Mouse (Mus musculus): ENCODE measurements around the gene Pip5k1c. TPM values are rescaled to one million over a fixed set of nuclear protein-coding genes. Genes with fewer than 3 reads are reported as not detected.

The Pip5k1c gene
- polyA plus RNA-seq, 1 experiment = 28.3 TPM

GRCm38 (mm10) chr10:81290698-81291460 lies 1.9 kb upstream of the Pip5k1c start:
- Histone ChIP-seq H3K36me3 (ENCODE audit: control insufficient read depth, insufficient read depth, low read length, poor library complexity, severe bottlenecking) (no peaks in the 10 kb centered on the region), H3K27ac (ENCODE audit: insufficient read depth, low read length) (no peak overlapping the region), H3K9me3 (replicated peaks; ENCODE audit: control insufficient read depth, insufficient read depth, low read length, poor library complexity, severe bottlenecking) (no peaks in the 10 kb centered on the region), H3K4me3 (ENCODE audit: low read depth, low read length) (peak overlapping the region; percentile 51), H3K9ac (ENCODE audit: low read depth, poor library complexity, severe bottlenecking) (peak overlapping the region; percentile 13; the same call in 1 of the 2 replicates), H3K27me3 (ENCODE audit: control insufficient read depth, insufficient read depth, low read length, poor library complexity, severe bottlenecking) (no peaks in the 10 kb centered on the region), H3K4me1 (ENCODE audit: control insufficient read depth, insufficient read depth, low read length) (peaks cover 5% of the 10 kb centered on the region)
- TF ChIP-seq EP300 (IDR thresholded peaks at IDR 0.05; ENCODE audit: insufficient read depth, low read depth, low read length) = no peak
- TF ChIP-seq CTCF (IDR thresholded peaks at IDR 0.05; ENCODE audit: low read depth, low read length) = no peak
- TF ChIP-seq POLR2A (IDR thresholded peaks at IDR 0.05; ENCODE audit: insufficient read depth, low read length) = no peak

- H3K36me3 ChIP-seq (ENCODE audit: control insufficient read depth, insufficient read depth, low read length, poor library complexity, severe bottlenecking) = no peaks in the 10 kb centered on the region
- peak within 1 kb of the TSS; percentile 13; the same call in 1 of the 2 replicates for H3K9ac ChIP-seq (ENCODE audit: low read depth, poor library complexity, severe bottlenecking)
- H3K9me3 ChIP-seq (replicated peaks; ENCODE audit: control insufficient read depth, insufficient read depth, low read length, poor library complexity, severe bottlenecking) = no peaks in the 10 kb centered on the region
- no peak for TF ChIP-seq CTCF (IDR thresholded peaks at IDR 0.05; ENCODE audit: low read depth, low read length)
- TF ChIP-seq POLR2A (IDR thresholded peaks at IDR 0.05; ENCODE audit: insufficient read depth, low read length) = no peak
- TF ChIP-seq EP300 (IDR thresholded peaks at IDR 0.05; ENCODE audit: insufficient read depth, low read depth, low read length) = no peak
- H3K27ac ChIP-seq (ENCODE audit: insufficient read depth, low read length) = peak within 1 kb of the TSS; percentile 23; the same call in 1 of the 2 replicates
- peak within 1 kb of the TSS; percentile 51 for H3K4me3 ChIP-seq (ENCODE audit: low read depth, low read length)
- H3K27me3 ChIP-seq (ENCODE audit: control insufficient read depth, insufficient read depth, low read length, poor library complexity, severe bottlenecking) = no peaks in the 10 kb centered on the region
- H3K4me1 ChIP-seq (ENCODE audit: control insufficient read depth, insufficient read depth, low read length) = peaks cover 5% of the 10 kb centered on the region
These were observed 1.2 kb upstream of the Pip5k1c start, which contains the start of gene Tjp3 for GRCm38 (mm10) chr10:81291511-81292104. Tjp3 (minus strand) TSS chr10:81291581.

- Histone ChIP-seq H3K9ac (ENCODE audit: low read depth, poor library complexity, severe bottlenecking) (peak overlapping the region; percentile 81), H3K27me3 (ENCODE audit: control insufficient read depth, insufficient read depth, low read length, poor library complexity, severe bottlenecking) (no peaks in the 10 kb centered on the region), H3K4me3 (ENCODE audit: low read depth, low read length) (peak overlapping the region; percentile 84), H3K9me3 (replicated peaks; ENCODE audit: control insufficient read depth, insufficient read depth, low read length, poor library complexity, severe bottlenecking) (no peaks in the 10 kb centered on the region), H3K4me1 (ENCODE audit: control insufficient read depth, insufficient read depth, low read length) (peaks cover 4% of the 10 kb centered on the region), H3K27ac (ENCODE audit: insufficient read depth, low read length) (no peak overlapping the region), H3K36me3 (ENCODE audit: control insufficient read depth, insufficient read depth, low read length, poor library complexity, severe bottlenecking) (no peaks in the 10 kb centered on the region)
- TF ChIP-seq CTCF (IDR thresholded peaks at IDR 0.05; ENCODE audit: low read depth, low read length) (no peak), EP300 (IDR thresholded peaks at IDR 0.05; ENCODE audit: insufficient read depth, low read depth, low read length) (no peak), POLR2A (IDR thresholded peaks at IDR 0.05; ENCODE audit: insufficient read depth, low read length) (no peak)
These were observed 719 bp downstream of the Pip5k1c start for GRCm38 (mm10) chr10:81293334-81294030.

GRCm38 (mm10) chr10:81294442-81294841 lies 1.7 kb downstream of the Pip5k1c start:
- no peak overlapping the region for H3K27ac ChIP-seq (ENCODE audit: insufficient read depth, low read length)
- peaks cover 4% of the 10 kb centered on the region for H3K4me1 ChIP-seq (ENCODE audit: control insufficient read depth, insufficient read depth, low read length)
- H3K9ac ChIP-seq (ENCODE audit: low read depth, poor library complexity, severe bottlenecking) = no peak overlapping the region

GRCm38 (mm10) chr10:81295185-81295584 lies 2.4 kb downstream of the Pip5k1c start:
- H3K9ac ChIP-seq (ENCODE audit: low read depth, poor library complexity, severe bottlenecking) = no peak overlapping the region
- no peaks in the 10 kb centered on the region for H3K9me3 ChIP-seq (replicated peaks; ENCODE audit: control insufficient read depth, insufficient read depth, low read length, poor library complexity, severe bottlenecking)
- H3K36me3 ChIP-seq (ENCODE audit: control insufficient read depth, insufficient read depth, low read length, poor library complexity, severe bottlenecking) = no peaks in the 10 kb centered on the region
- no peak overlapping the region for H3K4me3 ChIP-seq (ENCODE audit: low read depth, low read length)
- H3K4me1 ChIP-seq (ENCODE audit: control insufficient read depth, insufficient read depth, low read length) = peaks cover 4% of the 10 kb centered on the region
- TF ChIP-seq EP300 (IDR thresholded peaks at IDR 0.05; ENCODE audit: insufficient read depth, low read depth, low read length) (no peak), POLR2A (IDR thresholded peaks at IDR 0.05; ENCODE audit: insufficient read depth, low read length) (no peak), CTCF (IDR thresholded peaks at IDR 0.05; ENCODE audit: low read depth, low read length) (no peak)
- no peaks in the 10 kb centered on the region for H3K27me3 ChIP-seq (ENCODE audit: control insufficient read depth, insufficient read depth, low read length, poor library complexity, severe bottlenecking)
- no peak overlapping the region for H3K27ac ChIP-seq (ENCODE audit: insufficient read depth, low read length)

More at GRCm38 (mm10) chr10:81294442-81294841, 1.7 kb downstream of the Pip5k1c start:
- Histone ChIP-seq H3K36me3 (ENCODE audit: control insufficient read depth, insufficient read depth, low read length, poor library complexity, severe bottlenecking) (no peaks in the 10 kb centered on the region), H3K9me3 (replicated peaks; ENCODE audit: control insufficient read depth, insufficient read depth, low read length, poor library complexity, severe bottlenecking) (no peaks in the 10 kb centered on the region), H3K4me3 (ENCODE audit: low read depth, low read length) (0 out of 2 replicates have a peak overlapping the region, but pooled peaks have one; percentile 8), H3K27me3 (ENCODE audit: control insufficient read depth, insufficient read depth, low read length, poor library complexity, severe bottlenecking) (no peaks in the 10 kb centered on the region)
- TF ChIP-seq EP300 (IDR thresholded peaks at IDR 0.05; ENCODE audit: insufficient read depth, low read depth, low read length) = no peak
- no peak for TF ChIP-seq CTCF (IDR thresholded peaks at IDR 0.05; ENCODE audit: low read depth, low read length)
- no peak for TF ChIP-seq POLR2A (IDR thresholded peaks at IDR 0.05; ENCODE audit: insufficient read depth, low read length)
